Mouse (Mus musculus) embryonic facial prominence, embryonic 15.5 days (tissue): ENCODE results near the gene Igsf9b. TPM values are rescaled to one million over a fixed set of nuclear protein-coding genes. Genes with fewer than 3 reads are reported as not detected.
A peak's percentile ranks its signal among the peaks of the same experiment; 100 is the strongest.

Experiments
- ATAC-seq: fragments of 200-750 bp; cut with Nextera tagmentation; 2 replicates; pipeline ENCODE4 v1.8.0; 2017; ENCODE audit warnings: low read depth, moderate TSS enrichment; ENCODE audit not compliant: insufficient number of reproducible peaks, low FRiP score, low TSS enrichment
- H3K27ac ChIP-seq: fragments of 300-500 bp; sonication (generic); replicated peaks from 2 replicates; pipeline ENCODE4 v1.5.1; 2015; ENCODE audit warnings: mild to moderate bottlenecking, inconsistent platforms
- H3K27me3 ChIP-seq: fragments of 300-500 bp; sonication (generic); 2 replicates; pipeline ENCODE4 v1.6.1; 2015; ENCODE audit warnings: inconsistent platforms
- H3K36me3 ChIP-seq: fragments of 300-500 bp; sonication (generic); 2 replicates; pipeline ENCODE4 v1.6.1; 2015; ENCODE audit warnings: mild to moderate bottlenecking, inconsistent platforms
- H3K4me1 ChIP-seq: fragments of 300-500 bp; sonication (generic); 2 replicates; pipeline ENCODE4 v1.6.1; 2015; ENCODE audit warnings: inconsistent platforms
- H3K4me2 ChIP-seq: fragments of 300-500 bp; sonication (generic); replicated peaks from 2 replicates; pipeline ENCODE4 v1.6.1; 2015; ENCODE audit warnings: mild to moderate bottlenecking, inconsistent platforms
- H3K4me3 ChIP-seq: fragments of 300-500 bp; sonication (generic); replicated peaks from 2 replicates; pipeline ENCODE4 v1.5.1; 2015; ENCODE audit warnings: mild to moderate bottlenecking, inconsistent platforms
- H3K9ac ChIP-seq: fragments of 300-500 bp; sonication (generic); 2 replicates; pipeline ENCODE4 v1.6.1; 2015; ENCODE audit warnings: inconsistent platforms
- H3K9me3 ChIP-seq: fragments of 300-500 bp; sonication (generic); replicated peaks from 2 replicates; pipeline ENCODE4 v1.6.1; 2016; ENCODE audit warnings: inconsistent platforms
- WGBS: fragments of 180-500 bp; shearing (Covaris S2); methylation state at CpG from one replicate; pipeline ENCODE4 v1.1.7; 2015; 5-methylcytosine and 5-hydroxymethylcytosine counted together
- polyA plus RNA-seq: library from polyadenylated mRNA; unstranded; fragments of >200 nt; fragmentation: Nextera tagmentation; extraction: Ambion mirVana; gene quantifications from 2 replicates; pipeline ENCODE4 v1.2.1, GENCODE M21; 2015

Gene Igsf9b
- polyA plus RNA-seq, 1 experiment from 2014 or later: 2.6 TPM

GRCm38 (mm10) chr9:27308045-27308444, 9.0 kb downstream of the Igsf9b start:
- no peaks in the 10 kb centered on the region for H3K27me3 ChIP-seq
- 34% methylated on average over 7 of the region's 7 CpGs for WGBS
- ATAC-seq: no peak
- no peak overlapping the region for H3K27ac ChIP-seq
- no peak overlapping the region for H3K4me3 ChIP-seq
- H3K9ac ChIP-seq: no peak overlapping the region
- H3K9me3 ChIP-seq: no peaks in the 10 kb centered on the region
- no peak overlapping the region for H3K4me2 ChIP-seq
- no peaks in the 10 kb centered on the region for H3K36me3 ChIP-seq
- H3K4me1 ChIP-seq: no peaks in the 10 kb centered on the region

GRCm38 (mm10) chr9:27308561-27308960, 9.6 kb downstream of the Igsf9b start:
- H3K27me3 ChIP-seq: no peaks in the 10 kb centered on the region
- 33% methylated on average over 6 of the region's 6 CpGs for WGBS
- no peaks in the 10 kb centered on the region for H3K9me3 ChIP-seq
- no peak for ATAC-seq
- no peaks in the 10 kb centered on the region for H3K4me1 ChIP-seq
- H3K4me2 ChIP-seq: no peak overlapping the region
- H3K4me3 ChIP-seq: no peak overlapping the region
- H3K27ac ChIP-seq: no peak overlapping the region
- H3K9ac ChIP-seq: no peak overlapping the region
- H3K36me3 ChIP-seq: no peaks in the 10 kb centered on the region

DNA sequence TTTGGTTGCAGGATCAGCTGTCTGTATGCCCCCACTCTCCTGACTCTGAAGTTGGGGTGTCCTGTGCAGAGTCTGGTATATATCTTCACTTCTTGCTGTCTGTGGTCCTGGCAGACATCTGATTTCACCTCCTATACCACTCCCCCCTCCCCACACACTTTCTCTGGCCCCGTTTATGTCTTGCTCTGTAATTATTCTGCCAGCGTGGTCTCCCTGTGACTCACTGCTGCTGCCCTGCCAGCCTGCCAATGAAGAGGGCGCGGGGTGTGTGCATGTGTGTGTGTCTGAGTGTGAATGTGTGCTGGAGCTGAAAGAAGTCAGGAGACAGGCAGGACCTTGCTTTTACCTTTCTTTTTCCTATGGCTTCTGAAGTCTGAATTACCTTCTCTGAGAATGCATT, 11.0 kb downstream of the Igsf9b start:
- ATAC-seq: no peak
- Histone ChIP-seq H3K36me3 (no peaks in the 10 kb centered on the region), H3K4me1 (no peaks in the 10 kb centered on the region), H3K9ac (no peak overlapping the region), H3K4me2 (no peak overlapping the region), H3K4me3 (no peak overlapping the region), H3K27me3 (no peaks in the 10 kb centered on the region), H3K27ac (no peak overlapping the region), H3K9me3 (no peaks in the 10 kb centered on the region)
- 66% methylated on average over 4 of the region's 4 CpGs for WGBS

DNA sequence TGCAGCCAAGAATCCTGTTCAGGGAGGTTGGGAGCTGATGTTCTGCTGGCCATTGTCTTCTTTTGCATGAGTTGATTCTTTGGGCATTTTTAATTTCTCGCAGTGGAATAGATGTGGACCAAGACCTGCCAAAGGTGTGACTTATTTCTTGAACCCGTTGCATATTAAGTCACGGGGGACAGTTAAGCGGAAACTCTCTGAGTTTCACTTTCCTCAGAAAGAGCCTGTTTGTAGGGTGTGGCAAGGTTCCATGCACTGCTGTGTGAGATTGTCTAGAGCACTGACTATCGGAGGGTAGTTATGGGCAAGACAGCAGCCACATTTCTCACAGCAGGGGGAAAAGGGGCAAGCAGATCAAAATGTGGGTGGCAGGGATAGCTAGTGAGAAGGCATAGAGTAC, 14.4 kb downstream of the Igsf9b start:
- no peaks in the 10 kb centered on the region for H3K27me3 ChIP-seq
- ATAC-seq: no peak
- H3K4me3 ChIP-seq: no peak overlapping the region
- no peak overlapping the region for H3K27ac ChIP-seq
- H3K9me3 ChIP-seq: no peaks in the 10 kb centered on the region
- H3K9ac ChIP-seq: no peak overlapping the region
- H3K4me1 ChIP-seq: no peaks in the 10 kb centered on the region
- 87% methylated on average over 5 of the region's 5 CpGs for WGBS
- H3K4me2 ChIP-seq: no peak overlapping the region
- H3K36me3 ChIP-seq: no peaks in the 10 kb centered on the region

- no peak for ATAC-seq
- Histone ChIP-seq H3K9ac (no peak overlapping the region), H3K27ac (no peak overlapping the region), H3K4me2 (no peak overlapping the region), H3K9me3 (no peaks in the 10 kb centered on the region), H3K27me3 (no peaks in the 10 kb centered on the region), H3K36me3 (no peaks in the 10 kb centered on the region), H3K4me3 (no peak overlapping the region), H3K4me1 (no peaks in the 10 kb centered on the region)
- 90% methylated on average over 8 of the region's 8 CpGs for WGBS
Measured at GRCm38 (mm10) chr9:27321267-27321666, 22.3 kb downstream of the Igsf9b start.

DNA sequence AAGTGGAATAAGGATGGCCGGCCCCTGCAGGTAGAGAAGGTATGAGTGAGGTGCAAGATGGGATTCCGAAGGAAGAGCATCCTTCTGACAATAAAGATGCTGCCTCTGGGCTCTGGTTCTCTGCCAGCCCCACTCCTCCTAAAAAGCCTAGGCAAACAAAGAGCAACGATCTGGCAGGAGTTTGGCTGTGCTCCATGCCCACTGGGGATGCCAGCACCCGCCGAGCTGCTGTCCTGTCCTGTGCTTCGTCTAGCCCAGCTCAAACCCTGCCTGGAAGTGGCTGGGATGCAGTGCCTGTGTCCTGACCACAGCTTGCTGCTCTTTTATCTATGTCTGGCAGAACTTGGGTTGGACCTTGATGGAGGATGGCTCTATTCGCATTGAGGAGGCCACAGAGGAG, 23.3 kb downstream of the Igsf9b start:
- Histone ChIP-seq H3K9me3 (no peaks in the 10 kb centered on the region), H3K9ac (no peak overlapping the region), H3K4me2 (no peak overlapping the region), H3K4me3 (no peak overlapping the region), H3K27ac (no peak overlapping the region), H3K27me3 (no peaks in the 10 kb centered on the region), H3K4me1 (no peaks in the 10 kb centered on the region), H3K36me3 (no peaks in the 10 kb centered on the region)
- WGBS: 76% methylated on average over 7 of the region's 7 CpGs
- no peak for ATAC-seq

DNA sequence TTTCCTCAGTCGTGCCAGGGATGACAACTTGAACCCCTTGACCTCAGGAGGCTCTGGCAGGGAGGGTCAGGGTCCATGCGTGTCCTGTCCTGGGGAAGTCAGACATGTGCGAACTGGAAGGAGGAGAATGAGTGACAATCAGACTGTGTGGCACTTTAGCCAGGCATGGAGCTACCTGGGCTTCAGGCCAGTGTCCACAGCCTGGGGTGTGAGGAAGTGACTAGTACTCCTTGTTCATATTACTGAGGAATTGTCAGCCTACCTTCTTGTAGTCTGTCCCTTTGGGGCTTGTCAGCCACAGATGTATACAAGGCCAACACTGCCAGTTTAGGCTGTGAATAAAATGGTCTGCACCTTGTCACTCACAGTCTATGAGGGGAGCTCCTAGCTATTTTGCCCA, 24.4 kb downstream of the Igsf9b start:
- no peak for ATAC-seq
- H3K9ac ChIP-seq: no peak overlapping the region
- no peaks in the 10 kb centered on the region for H3K36me3 ChIP-seq
- H3K4me2 ChIP-seq: no peak overlapping the region
- H3K4me1 ChIP-seq: no peaks in the 10 kb centered on the region
- WGBS: 79% methylated on average over 3 of the region's 3 CpGs
- no peak overlapping the region for H3K27ac ChIP-seq
- H3K27me3 ChIP-seq: no peaks in the 10 kb centered on the region
- H3K4me3 ChIP-seq: no peak overlapping the region
- H3K9me3 ChIP-seq: no peaks in the 10 kb centered on the region

DNA sequence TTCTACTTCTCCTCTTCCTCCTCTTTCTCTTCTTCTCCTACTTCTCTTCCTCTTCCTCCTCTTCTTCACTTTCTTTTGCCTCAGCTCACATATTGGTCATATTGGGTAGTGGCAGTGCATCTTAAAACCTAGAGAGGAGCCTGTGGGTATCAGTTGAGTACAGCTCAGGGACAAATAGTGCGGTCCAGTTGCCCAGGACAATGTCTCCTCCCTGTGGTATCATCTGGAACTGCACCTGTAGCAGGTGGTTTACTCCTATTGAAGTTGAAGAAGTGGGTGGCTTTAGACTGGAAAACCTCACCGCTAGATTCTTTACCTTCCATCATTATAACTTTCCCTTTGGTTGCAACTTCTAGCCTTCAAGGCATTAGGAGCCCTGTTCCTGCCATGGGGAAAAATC, 26.9 kb downstream of the Igsf9b start:
- no peak for ATAC-seq
- 50% methylated on average over 2 of the region's 2 CpGs for WGBS

GRCm38 (mm10) chr9:27327558-27327957, 28.6 kb downstream of the Igsf9b start:
- no peaks in the 10 kb centered on the region for H3K27me3 ChIP-seq
- H3K9ac ChIP-seq: no peak overlapping the region
- H3K27ac ChIP-seq: no peak overlapping the region
- no peaks in the 10 kb centered on the region for H3K9me3 ChIP-seq
- H3K4me3 ChIP-seq: no peak overlapping the region
- no peaks in the 10 kb centered on the region for H3K4me1 ChIP-seq
- 86% methylated on average over 3 of the region's 3 CpGs for WGBS
- H3K36me3 ChIP-seq: no peaks in the 10 kb centered on the region
- no peak overlapping the region for H3K4me2 ChIP-seq
- no peak for ATAC-seq

More for the DNA sequence above, 26.9 kb downstream of the Igsf9b start:
- H3K9me3 ChIP-seq: no peaks in the 10 kb centered on the region
- no peak overlapping the region for H3K4me3 ChIP-seq
- no peak overlapping the region for H3K9ac ChIP-seq
- no peaks in the 10 kb centered on the region for H3K36me3 ChIP-seq
- H3K4me1 ChIP-seq: no peaks in the 10 kb centered on the region
- no peak overlapping the region for H3K4me2 ChIP-seq
- no peak overlapping the region for H3K27ac ChIP-seq
- no peaks in the 10 kb centered on the region for H3K27me3 ChIP-seq

DNA sequence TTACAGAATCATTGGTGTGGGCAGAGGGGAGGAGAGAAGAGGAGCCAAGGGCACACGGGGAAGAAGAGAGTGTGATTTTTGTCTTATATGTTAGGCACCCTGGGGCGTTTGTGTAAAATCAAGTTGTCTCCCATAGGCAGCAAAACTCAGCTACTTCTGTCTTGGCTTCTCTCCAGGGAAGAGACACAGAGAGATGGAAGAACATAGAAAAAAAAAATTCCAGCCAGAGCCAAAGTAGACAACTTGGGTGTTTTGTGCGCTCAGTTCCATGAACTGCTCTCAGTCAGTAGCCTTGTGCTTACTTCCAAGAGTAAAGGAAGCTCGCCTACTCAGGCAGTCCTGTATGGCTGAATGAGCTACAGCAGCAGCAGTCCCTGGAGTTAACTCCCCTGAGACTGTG, 31.4 kb downstream of the Igsf9b start:
- Histone ChIP-seq H3K27ac (no peak overlapping the region), H3K4me3 (no peak overlapping the region), H3K4me2 (no peak overlapping the region), H3K4me1 (no peaks in the 10 kb centered on the region), H3K36me3 (no peaks in the 10 kb centered on the region), H3K9ac (no peak overlapping the region), H3K27me3 (no peaks in the 10 kb centered on the region), H3K9me3 (no peaks in the 10 kb centered on the region)
- no peak for ATAC-seq
- 74% methylated on average over 4 of the region's 4 CpGs for WGBS

- H3K27ac ChIP-seq: no peak overlapping the region
- H3K9me3 ChIP-seq: no peaks in the 10 kb centered on the region
- no peaks in the 10 kb centered on the region for H3K27me3 ChIP-seq
- ATAC-seq: no peak
- no peak overlapping the region for H3K9ac ChIP-seq
- WGBS: 91% methylated on average over 7 of the region's 7 CpGs
- no peaks in the 10 kb centered on the region for H3K4me1 ChIP-seq
- no peak overlapping the region for H3K4me3 ChIP-seq
- no peaks in the 10 kb centered on the region for H3K36me3 ChIP-seq
- H3K4me2 ChIP-seq: no peak overlapping the region
Measured at GRCm38 (mm10) chr9:27331538-27331937, 32.5 kb downstream of the Igsf9b start.

DNA sequence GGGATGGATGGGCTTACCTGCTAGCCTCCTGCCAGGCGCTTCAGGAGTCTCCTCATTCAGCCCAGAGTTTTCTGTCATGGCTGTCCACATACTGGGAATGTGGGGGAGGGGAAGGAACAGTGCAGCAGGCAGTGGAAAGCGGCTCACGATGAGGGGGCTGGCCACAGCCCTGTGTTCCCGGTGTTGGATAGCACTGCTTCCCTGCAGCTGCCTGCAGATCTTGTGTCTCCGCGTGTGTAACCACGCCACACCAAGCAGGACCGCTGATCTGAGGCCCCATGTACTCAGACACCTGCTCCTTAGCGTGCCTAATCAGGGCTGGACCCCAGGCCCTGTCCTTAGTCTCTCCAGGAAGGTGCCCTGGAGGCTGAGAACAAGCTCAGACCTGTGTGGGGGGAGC, 35.9 kb downstream of the Igsf9b start:
- H3K4me2 ChIP-seq: no peak overlapping the region
- 0 out of 2 replicates have a peak, but pooled peaks have one; percentile 23 for ATAC-seq
- H3K27ac ChIP-seq: no peak overlapping the region
- H3K36me3 ChIP-seq: no peaks in the 10 kb centered on the region
- no peak overlapping the region for H3K4me3 ChIP-seq
- no peaks in the 10 kb centered on the region for H3K4me1 ChIP-seq
- WGBS: 63% methylated on average over 9 of the region's 9 CpGs
- no peaks in the 10 kb centered on the region for H3K9me3 ChIP-seq
- no peaks in the 10 kb centered on the region for H3K27me3 ChIP-seq
- no peak overlapping the region for H3K9ac ChIP-seq
